Mouse (Mus musculus) liver, embryonic 11.5 days (tissue): ENCODE data around the gene Brix1. TPM values are rescaled to one million over a fixed set of nuclear protein-coding genes. Genes with fewer than 3 reads are reported as not detected.
"Not testable (repeated sequence)": the region's sequence is repeated elsewhere in the genome, so short reads cannot be mapped to it uniquely, and the experiment has no call there.

ENCODE experiments used
- ATAC-seq: fragments of 200-750 bp; cut with Nextera tagmentation; replicated peaks from 2 replicates; pipeline ENCODE4 v1.8.0; 2017; ENCODE audit warnings: moderate number of reproducible peaks, mild to moderate bottlenecking, moderate TSS enrichment, moderate library complexity; ENCODE audit not compliant: low FRiP score
- DNase-seq: peaks from one replicate; pipeline ENCODE4 v3.0.0-alpha.2; 2017; ENCODE audit warnings: low spot score
- H3K27ac ChIP-seq: fragments of 300-500 bp; sonication (generic); 2 replicates; pipeline ENCODE4 v1.5.1; 2014; ENCODE audit warnings: mild to moderate bottlenecking, low read depth, low read length, control low read depth
- H3K27me3 ChIP-seq: fragments of 300-500 bp; sonication (generic); replicated peaks from 2 replicates; pipeline ENCODE4 v1.6.1; 2014; ENCODE audit warnings: low read length, mixed read lengths; ENCODE audit not compliant: control insufficient read depth, insufficient read depth
- H3K36me3 ChIP-seq: fragments of 300-500 bp; sonication (generic); 2 replicates; pipeline ENCODE4 v1.6.1; 2014; ENCODE audit warnings: mild to moderate bottlenecking, low read length, moderate library complexity, mixed read lengths; ENCODE audit not compliant: control insufficient read depth, insufficient read depth
- H3K4me1 ChIP-seq: fragments of 300-500 bp; sonication (generic); replicated peaks from 2 replicates; pipeline ENCODE4 v1.6.1; 2014; ENCODE audit warnings: low read length, mixed read lengths; ENCODE audit not compliant: control insufficient read depth, insufficient read depth
- H3K4me2 ChIP-seq: fragments of 300-500 bp; sonication (generic); 2 replicates; pipeline ENCODE4 v1.6.1; 2014; ENCODE audit warnings: mild to moderate bottlenecking, control low read depth, moderate library complexity
- H3K4me3 ChIP-seq: fragments of 300-500 bp; sonication (generic); 2 replicates; pipeline ENCODE4 v1.5.1; 2014; ENCODE audit warnings: low read depth, low read length, control low read depth
- H3K9ac ChIP-seq: fragments of 300-500 bp; sonication (generic); 2 replicates; pipeline ENCODE4 v1.6.1; 2014; ENCODE audit warnings: low read depth, low read length, control low read depth
- H3K9me3 ChIP-seq: fragments of 300-500 bp; sonication (generic); 2 replicates; pipeline ENCODE4 v1.6.1; 2016; ENCODE audit warnings: low read length, inconsistent platforms, mixed read lengths; ENCODE audit not compliant: control insufficient read depth
- WGBS: fragments of 180-500 bp; shearing (Covaris S2); extraction: QIAGEN DNeasy Blood & Tissue Kit; methylation state at CpG from one replicate; pipeline ENCODE4 v1.1.7; 2014; 5-methylcytosine and 5-hydroxymethylcytosine counted together
- polyA plus RNA-seq: library from polyadenylated mRNA; unstranded; fragments of >200 nt; fragmentation: Nextera tagmentation; extraction: Ambion mirVana; gene quantifications from 2 replicates; pipeline ENCODE4 v1.2.1, GENCODE M21; 2014

The Brix1 gene
- polyA plus RNA-seq, 1 experiment from 2014 or later, result 168 TPM

GRCm38 (mm10) chr15:10500035-10500434, 14.3 kb upstream of the Brix1 start:
- DNase-seq, result no peak
- no peak overlapping the region for H3K27ac ChIP-seq
- H3K36me3 ChIP-seq, result peaks cover 6% of the 10 kb centered on the region; the same call in 1 of the 2 replicates
- no peak for ATAC-seq
- H3K27me3 ChIP-seq, result no peaks in the 10 kb centered on the region
- 60% methylated on average over 5 of the region's 5 CpGs for WGBS
- H3K9me3 ChIP-seq, result no peaks in the 10 kb centered on the region
- H3K4me2 ChIP-seq, result no peak overlapping the region
- no peaks in the 10 kb centered on the region for H3K4me1 ChIP-seq
- no peak overlapping the region for H3K9ac ChIP-seq
- H3K4me3 ChIP-seq, result no peak overlapping the region

- Histone ChIP-seq H3K9me3 (no peaks in the 10 kb centered on the region), H3K27me3 (no peaks in the 10 kb centered on the region), H3K9ac (no peak overlapping the region), H3K4me1 (no peaks in the 10 kb centered on the region), H3K4me3 (no peak overlapping the region), H3K27ac (no peak overlapping the region), H3K4me2 (no peak overlapping the region), H3K36me3 (peaks cover 6% of the 10 kb centered on the region; the same call in 1 of the 2 replicates)
- 62% methylated on average over 5 of the region's 5 CpGs for WGBS
- DNase-seq (no peak), ATAC-seq (no peak)
These were observed 13.8 kb upstream of the Brix1 start for GRCm38 (mm10) chr15:10499593-10499992.

- H3K27ac ChIP-seq, H3K4me3 ChIP-seq, DNase-seq, H3K9ac ChIP-seq, ATAC-seq, H3K4me1 ChIP-seq, H3K4me2 ChIP-seq, H3K27me3 ChIP-seq, H3K9me3 ChIP-seq: not testable (repeated sequence)
- H3K36me3 ChIP-seq, result peaks cover 12% of the 10 kb centered on the region; the same call in 1 of the 2 replicates
- WGBS, result 96% methylated on average over 1 of the region's 1 CpGs
These were observed 10.9 kb upstream of the Brix1 start for GRCm38 (mm10) chr15:10496696-10497095.

- no peaks in the 10 kb centered on the region for H3K27me3 ChIP-seq
- H3K9me3 ChIP-seq, result no peaks in the 10 kb centered on the region
- H3K9ac ChIP-seq, result no peak overlapping the region
- ATAC-seq (no peak), DNase-seq (no peak)
- peaks cover 12% of the 10 kb centered on the region; the same call in 1 of the 2 replicates for H3K36me3 ChIP-seq
- H3K4me2 ChIP-seq, result no peak overlapping the region
- H3K4me1 ChIP-seq, result no peaks in the 10 kb centered on the region
- 92% methylated on average over 11 of the region's 11 CpGs for WGBS
- no peak overlapping the region for H3K4me3 ChIP-seq
- H3K27ac ChIP-seq, result no peak overlapping the region
These were observed 10.2 kb upstream of the Brix1 start for GRCm38 (mm10) chr15:10495944-10496343.

- Histone ChIP-seq H3K9me3 (no peaks in the 10 kb centered on the region), H3K9ac (no peak overlapping the region), H3K27me3 (no peaks in the 10 kb centered on the region), H3K4me2 (no peak overlapping the region), H3K4me1 (no peaks in the 10 kb centered on the region), H3K27ac (no peak overlapping the region), H3K36me3 (peaks cover 16% of the 10 kb centered on the region), H3K4me3 (no peak overlapping the region)
- no peak for ATAC-seq
- DNase-seq, result no peak
- 94% methylated on average over 5 of the region's 5 CpGs for WGBS
These were observed 4.4 kb upstream of the Brix1 start for GRCm38 (mm10) chr15:10490101-10490500.

- no peaks in the 10 kb centered on the region for H3K9me3 ChIP-seq
- no peak overlapping the region for H3K27ac ChIP-seq
- peak overlapping the region; percentile 73 for H3K4me2 ChIP-seq
- H3K9ac ChIP-seq, result peak overlapping the region; percentile 62
- peaks cover 20% of the 10 kb centered on the region for H3K36me3 ChIP-seq
- H3K4me3 ChIP-seq, result peak overlapping the region; percentile 81
- no peaks in the 10 kb centered on the region for H3K27me3 ChIP-seq
- WGBS, result 42% methylated on average over 2 of the region's 2 CpGs
- ATAC-seq (no peak), DNase-seq (no peak)
- H3K4me1 ChIP-seq, result no peaks in the 10 kb centered on the region; the same call in 1 of the 2 replicates
These were observed 1.5 kb upstream of the Brix1 start for GRCm38 (mm10) chr15:10487246-10487645.

GRCm38 (mm10) chr15:10486365-10486839, 655 bp upstream of the Brix1 start:
- WGBS, result 1% methylated on average over 18 of the region's 18 CpGs
- DNase-seq, result no peak

GRCm38 (mm10) chr15:10470941-10471340, 14.8 kb downstream of the Brix1 start:
- DNase-seq, result no peak
- Histone ChIP-seq H3K4me3 (peak overlapping the region; percentile 90), H3K9ac (peak overlapping the region; percentile 85), H3K36me3 (peaks cover 2% of the 10 kb centered on the region; the same call in 1 of the 2 replicates), H3K27me3 (no peaks in the 10 kb centered on the region), H3K4me2 (peak overlapping the region; percentile 91), H3K27ac (peak overlapping the region; percentile 77; the same call in 1 of the 2 replicates), H3K4me1 (0 out of 2 replicates have a peak, but pooled peaks cover 2% of the 10 kb centered on the region), H3K9me3 (no peaks in the 10 kb centered on the region)
- no peak for ATAC-seq
- WGBS, result 21% methylated on average over 3 of the region's 3 CpGs

More at GRCm38 (mm10) chr15:10486365-10486839, 655 bp upstream of the Brix1 start:
- H3K9me3 ChIP-seq, result no peaks in the 10 kb centered on the region
- H3K4me1 ChIP-seq, result no peaks in the 10 kb centered on the region; the same call in 1 of the 2 replicates
- H3K27ac ChIP-seq, result peak overlapping the region; percentile 66
- peak; percentile 37 for ATAC-seq
- peak overlapping the region; percentile 81 for H3K4me3 ChIP-seq
- no peaks in the 10 kb centered on the region for H3K27me3 ChIP-seq
- peak overlapping the region; percentile 88 for H3K9ac ChIP-seq
- H3K36me3 ChIP-seq, result peaks cover 22% of the 10 kb centered on the region
- peak overlapping the region; percentile 73 for H3K4me2 ChIP-seq
